Comparison of ENCODE assay signal across 16 mouse cellular contexts in genomic region chr11:47695611-47696010, GRCm38 (mm10).
"Had no signal": no experiment of that assay in that cellular context is flagged by ENCODE, and none has a peak within 500 bp of the region (broad histone marks: within the 10 kb centered on the region; RNA-seq: fewer than 3 reads in every experiment).

No protein-coding gene starts in this region.

- H3K27me3 ChIP-seq: kidney, embryonic 15.5 days; limb, embryonic 12.5 days; liver, embryonic 13.5 days; lung, embryonic 15.5 days; megakaryocyte, embryonic 14.5 days; stomach, embryonic 15.5 days had no signal

- H3K4me3 ChIP-seq: kidney, embryonic 15.5 days; left cerebral cortex, adult 2 months; limb, embryonic 12.5 days; liver, embryonic 13.5 days; lung, embryonic 15.5 days; megakaryocyte, embryonic 14.5 days; stomach, embryonic 15.5 days had no signal

- DNase-seq: kidney, adult 18-20 months; kidney, postnatal 14 days; liver; liver, embryonic 13.5 days; liver, postnatal 0 days; lung, postnatal 14 days; thymus, adult 2 months; thymus, postnatal 25 days had no signal

- H3K9me3 ChIP-seq: kidney, embryonic 15.5 days; limb, embryonic 12.5 days; liver, embryonic 13.5 days; lung, embryonic 15.5 days; megakaryocyte, embryonic 14.5 days; stomach, embryonic 15.5 days had no signal

- H3K36me3 ChIP-seq: kidney, embryonic 15.5 days; limb, embryonic 12.5 days; liver, embryonic 13.5 days; lung, embryonic 15.5 days; stomach, embryonic 15.5 days had no signal

- H3K4me1 ChIP-seq: kidney, embryonic 15.5 days; limb, embryonic 12.5 days; liver, embryonic 13.5 days; lung, embryonic 15.5 days; stomach, embryonic 15.5 days had no signal

- H3K27ac ChIP-seq: kidney, embryonic 15.5 days; left cerebral cortex, adult 2 months; limb, embryonic 12.5 days; liver, embryonic 13.5 days; lung, embryonic 15.5 days; macrophage; stomach, embryonic 15.5 days had no signal

- H3K4me2 ChIP-seq: kidney, embryonic 15.5 days; limb, embryonic 12.5 days; liver, embryonic 13.5 days; lung, embryonic 15.5 days; stomach, embryonic 15.5 days had no signal

- ATAC-seq: liver, postnatal 0 days; midbrain, embryonic 16.5 days had no signal

- H3K9ac ChIP-seq: kidney, embryonic 15.5 days; limb, embryonic 12.5 days; liver, embryonic 13.5 days; liver, postnatal 0 days; lung, embryonic 15.5 days; stomach, embryonic 15.5 days had no signal
